Mouse (Mus musculus): ENCODE data around the gene Mid1ip1. TPM values are rescaled to one million over a fixed set of nuclear protein-coding genes. Genes with fewer than 3 reads are reported as not detected.

Gene Mid1ip1
- total and polyA plus RNA-seq, 3 experiments = 41.2 to 60.1 TPM; not detected in 1

DNA sequence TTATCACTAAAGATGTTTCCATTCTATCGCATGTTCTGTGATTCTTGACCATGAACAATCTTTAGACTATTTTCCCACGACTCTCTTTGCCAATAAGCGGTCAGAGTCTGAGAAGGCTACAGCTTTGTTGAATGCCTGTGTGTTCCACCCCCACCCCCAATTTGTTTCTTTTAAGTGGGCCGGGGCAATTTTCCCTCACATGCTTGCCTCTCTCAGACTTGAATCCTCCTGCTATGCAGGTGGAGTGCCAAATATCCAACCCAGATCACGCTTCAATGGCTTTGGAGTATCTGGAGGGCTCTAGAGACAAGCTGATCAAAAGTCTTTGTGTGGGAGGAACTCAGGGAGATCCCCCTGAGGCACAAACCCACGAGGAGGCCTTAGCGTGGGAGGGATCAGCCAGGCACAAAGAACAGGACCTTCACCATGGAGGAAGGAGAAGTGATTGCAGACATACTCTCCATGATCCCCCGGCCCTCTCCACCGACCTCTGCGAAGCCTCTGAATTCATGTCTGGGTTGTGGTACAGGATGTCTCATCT is 48.7 kb downstream of the Mid1ip1 start:
- Histone ChIP-seq H3K9me3 (replicated peaks; ENCODE audit: insufficient read depth, low read length) (no peaks in the 10 kb centered on the region), H3K36me3 (ENCODE audit: control insufficient read depth in 1 of 2, insufficient read depth in 2 of 2, low read length in 2 of 2) (no peaks in the 10 kb centered on the region), H3K4me3 (ENCODE audit: control insufficient read depth in 1 of 2, insufficient read depth in 1 of 2, low read depth in 2 of 2, low read length in 2 of 2) (no peak overlapping the region), H3K79me2 (ENCODE audit: control insufficient read depth, insufficient read depth, low read length, poor library complexity) (no peaks in the 10 kb centered on the region), H3K27ac (ENCODE audit: control insufficient read depth, low read depth, low read length) (no peak overlapping the region), H3K9ac (ENCODE audit: control insufficient read depth, low read depth, low read length, poor library complexity, severe bottlenecking) (no peak overlapping the region), H3K4me1 (ENCODE audit: control insufficient read depth in 1 of 2, insufficient read depth in 2 of 2, low read length in 2 of 2) (no peaks in the 10 kb centered on the region), H3K27me3 (ENCODE audit: control insufficient read depth in 1 of 2, insufficient read depth in 2 of 2, low read length in 2 of 2) (no peaks in the 10 kb centered on the region)
- no peak for DNase-seq (ENCODE audit: low read depth, low spot score)
- no peak for TF ChIP-seq TBP (IDR thresholded peaks at IDR 0.05; ENCODE audit: low read depth, low read length)
- no peak for TF ChIP-seq TAL1 (IDR thresholded peaks at IDR 0.05; ENCODE audit: low read length)
- no peak for TF ChIP-seq CHD2 (IDR thresholded peaks at IDR 0.05; ENCODE audit: low read length)
- TF ChIP-seq JUND (IDR thresholded peaks at IDR 0.05; ENCODE audit: low read depth, low read length) = no peak
- TF ChIP-seq MEF2A (IDR thresholded peaks at IDR 0.05; ENCODE audit: extremely low read depth, insufficient replicate concordance, low read depth, low read length, poor library complexity, severe bottlenecking) = no peak
- TF ChIP-seq RCOR1 (IDR thresholded peaks at IDR 0.05; ENCODE audit: low read depth, low read length) = no peak
- TF ChIP-seq ZC3H11A (IDR thresholded peaks at IDR 0.05; ENCODE audit: low read depth, low read length) = no peak
- TF ChIP-seq MYB (IDR thresholded peaks at IDR 0.05; ENCODE audit: low read depth, low read length) = no peak
- TF ChIP-seq CHD1 (IDR thresholded peaks at IDR 0.05; ENCODE audit: low read depth, low read length) = no peak
- no peak for TF ChIP-seq USF2 (IDR thresholded peaks at IDR 0.05; ENCODE audit: borderline replicate concordance in 1 of 2, insufficient read depth in 1 of 2, low read depth in 1 of 2, low read length in 2 of 2)
- TF ChIP-seq RAD21 (IDR thresholded peaks at IDR 0.05; ENCODE audit: low read depth, low read length) = no peak
- no peak for TF ChIP-seq CTCF (IDR thresholded peaks at IDR 0.05 in 2 of 3, conservative IDR thresholded peaks at IDR 0.05 in 1 of 3; ENCODE audit: control insufficient read depth in 1 of 3, insufficient read depth in 1 of 3, low read depth in 2 of 3, low read length in 3 of 3, poor library complexity in 1 of 3, severe bottlenecking in 1 of 3)
- no peak for TF ChIP-seq MAZ (IDR thresholded peaks at IDR 0.05; ENCODE audit: low read depth, low read length)
- TF ChIP-seq POLR2AphosphoS2 (IDR thresholded peaks at IDR 0.05; ENCODE audit: low read length) = no peak
- TF ChIP-seq MAFK (IDR thresholded peaks at IDR 0.05; ENCODE audit: borderline replicate concordance, low read depth, low read length) = no peak
- no peak for TF ChIP-seq GABPA (IDR thresholded peaks at IDR 0.05; ENCODE audit: low read depth, low read length)
- no peak for TF ChIP-seq KAT2A (conservative IDR thresholded peaks at IDR 0.05; ENCODE audit: low read depth, low read length)
- TF ChIP-seq NRF1 (IDR thresholded peaks at IDR 0.05; ENCODE audit: insufficient read depth, low read depth, low read length, poor library complexity, severe bottlenecking) = no peak
- TF ChIP-seq GATA1 (IDR thresholded peaks at IDR 0.05; ENCODE audit: low read depth, low read length) = no peak
- TF ChIP-seq MYC (IDR thresholded peaks at IDR 0.05; ENCODE audit: low read depth, low read length) = no peak

Other genes with a start within 250 kb of the Mid1ip1 start
- not detected in 2 replicates for gene Tspan7, start 229.9 kb upstream of the Mid1ip1 start, total RNA-seq (2012; rRNA removed)
- gene Tspan7, start 229.9 kb upstream of the Mid1ip1 start, polyA plus RNA-seq (2012; ENCODE audit: insufficient read depth in 1 of 2, insufficient read length in 2 of 2, low read depth in 1 of 2, low replicate concordance in 2 of 2, missing spikeins in 1 of 2) = not detected

Measured in MEL (cell line).